Mouse (Mus musculus) thymus, adult 18-20 months (tissue): ENCODE measurements around the gene Arhgef1.

ENCODE experiments used
- DNase-seq, 2 experiments: peaks; one replicate each; pipeline ENCODE4 v3.0.0; 2022; ENCODE audit warnings: mixed read lengths in 2 of 2

Arhgef1 gene

DNA sequence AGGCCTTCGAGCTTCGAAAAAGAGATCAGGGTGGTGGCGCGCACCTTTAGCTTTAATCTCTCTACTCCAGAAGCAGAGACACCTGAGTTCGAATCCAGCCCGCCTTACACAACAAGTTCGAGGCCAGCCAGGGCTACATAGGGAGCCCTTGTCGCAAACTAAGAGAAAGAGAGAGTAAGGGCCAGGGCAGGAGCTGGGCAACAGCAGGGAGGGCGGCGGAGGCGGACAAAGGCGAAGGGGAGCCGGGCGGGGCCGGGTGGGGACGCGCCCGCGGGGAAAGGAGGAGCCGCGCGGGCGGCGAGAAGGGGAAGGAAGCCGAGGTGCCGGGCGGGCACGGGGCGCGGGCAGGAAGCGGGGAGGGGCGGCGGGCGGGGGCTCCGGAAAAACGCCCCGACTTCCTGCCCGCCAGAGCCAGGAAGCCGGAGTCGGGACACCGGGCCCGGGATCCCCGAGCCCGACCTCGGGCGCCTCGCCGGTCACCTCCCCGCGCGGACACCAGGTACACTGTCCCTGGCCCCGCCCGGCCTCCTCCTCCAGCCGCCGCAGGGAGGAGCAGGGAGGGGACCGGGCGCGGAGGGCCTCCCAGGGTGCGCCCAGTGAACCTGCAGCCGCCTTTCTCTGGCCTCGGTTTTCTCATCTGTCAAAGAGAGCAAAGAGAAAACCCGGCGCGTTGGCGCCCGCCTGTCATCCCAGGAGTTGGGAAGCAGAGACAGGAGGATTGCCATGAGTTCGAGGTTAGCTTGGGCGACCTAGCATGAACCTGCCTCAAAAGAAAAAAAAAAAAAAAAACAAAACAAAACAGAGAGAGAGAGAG is at the start of gene Arhgef1:
Gene Arhgef1 (plus strand): TSS at position 283 of the 814 bp plus-strand sequence.
- peak; percentile 68 to 73 for DNase-seq

DNA sequence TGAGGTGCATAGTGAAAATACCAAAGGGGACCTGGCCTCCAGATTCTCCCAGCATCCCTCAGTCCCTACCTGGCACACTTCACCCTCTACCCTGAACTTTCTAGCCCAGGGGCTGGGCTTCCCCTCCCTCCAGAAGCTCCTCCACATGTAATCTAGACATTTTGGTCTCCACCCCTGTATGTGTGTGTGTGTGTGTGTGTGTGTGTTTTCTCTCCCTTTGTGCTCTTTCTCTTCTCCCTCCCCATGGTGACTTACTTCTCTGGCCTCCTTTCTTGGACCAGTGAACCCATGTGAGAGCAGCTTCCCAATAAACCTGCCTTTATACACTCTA is 49.5 kb upstream of the Arhgef1 start:
- no peak for DNase-seq

DNA sequence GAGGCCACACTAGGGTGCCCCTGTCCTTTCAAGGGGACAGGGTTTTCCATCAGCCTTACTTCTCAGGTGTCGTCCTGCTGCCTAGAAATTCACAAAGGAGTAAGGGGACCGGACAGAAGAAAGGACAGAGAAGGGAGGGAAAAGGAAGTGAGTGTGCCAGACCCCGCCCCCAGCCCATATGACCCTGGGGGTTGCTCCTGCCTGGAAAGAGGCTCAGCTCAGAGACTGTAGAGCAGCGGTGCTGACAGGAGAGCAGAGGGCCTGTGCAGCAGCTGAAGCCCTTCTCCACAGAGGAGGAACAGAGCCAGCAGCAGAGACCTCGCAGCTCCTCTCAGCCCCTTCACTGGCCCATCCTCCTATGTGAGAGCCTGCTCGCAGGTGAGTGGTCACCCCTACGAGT is 49.0 kb upstream of the Arhgef1 start:
- DNase-seq, result no peak

DNA sequence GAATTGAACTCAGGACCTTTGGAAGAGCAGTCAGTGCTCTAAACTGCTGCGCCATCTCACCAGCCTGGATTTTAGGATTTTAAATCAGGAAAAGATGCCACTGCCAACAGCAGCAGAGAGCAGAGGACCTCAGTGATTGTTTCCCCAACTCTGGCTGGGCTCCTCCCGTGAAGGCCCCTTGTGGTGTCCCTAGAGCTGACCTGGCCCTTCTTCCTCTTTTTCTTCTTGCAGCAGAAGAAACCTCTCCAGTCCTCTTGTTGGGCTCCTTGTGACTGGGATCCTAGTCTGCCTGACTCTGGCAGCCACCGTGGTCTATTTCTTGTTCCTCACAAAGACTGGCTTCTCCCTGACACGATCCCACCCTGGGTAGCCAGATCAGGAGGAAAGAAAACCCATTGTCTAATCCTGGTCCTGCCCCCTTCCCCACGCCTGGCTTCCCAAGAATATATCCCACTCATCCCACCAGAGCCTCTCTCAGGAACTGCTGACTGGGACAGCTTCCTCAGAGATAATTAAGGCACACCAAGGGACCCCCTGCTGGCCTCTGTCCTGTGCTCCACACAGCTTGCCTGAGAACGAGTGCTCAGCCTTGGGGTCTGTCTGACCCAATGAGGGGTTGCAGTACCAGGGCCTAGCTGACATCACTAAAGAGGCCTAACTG is 46.1 kb upstream of the Arhgef1 start:
- DNase-seq, result no peak

DNA sequence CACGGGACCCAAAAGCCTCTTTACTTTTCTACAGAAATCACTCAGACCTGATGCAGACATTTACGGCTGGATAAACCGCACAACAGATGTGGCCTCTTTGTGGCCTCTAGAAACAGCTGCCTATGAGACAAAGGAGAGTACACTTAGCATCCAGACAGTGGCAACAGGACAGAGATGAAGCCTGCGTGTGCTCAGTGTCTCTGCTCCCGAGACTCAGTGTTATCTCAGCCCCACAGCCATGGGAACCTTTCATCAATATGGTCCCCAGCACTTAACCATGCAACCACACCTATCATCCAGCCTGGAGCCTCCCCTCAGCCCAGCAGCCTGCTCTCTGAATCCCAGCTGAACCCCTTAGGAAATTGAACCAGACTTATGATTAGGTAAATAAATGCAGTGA is 43.5 kb upstream of the Arhgef1 start:
- no peak for DNase-seq

DNA sequence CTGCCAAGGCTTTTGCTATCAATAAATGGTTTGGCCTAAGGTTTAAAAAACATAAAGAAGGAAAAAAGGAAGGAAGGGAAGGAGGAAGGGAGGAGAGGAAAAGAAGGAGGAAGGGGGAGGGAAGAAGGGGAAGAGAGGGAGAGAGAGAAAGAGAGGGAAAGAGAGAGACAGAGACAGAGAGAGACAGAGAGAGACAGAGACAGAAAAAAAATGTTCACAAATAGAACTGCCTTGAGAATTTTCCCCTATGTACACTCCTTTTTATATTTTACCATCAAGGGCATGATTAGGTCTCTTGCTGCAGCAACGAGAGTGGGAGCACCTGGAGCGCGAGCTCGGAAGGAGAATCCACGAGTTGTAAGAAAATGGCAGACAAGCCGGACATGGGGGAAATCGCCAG is 40.8 kb upstream of the Arhgef1 start, which contains the start of gene Gm9844:
Gene Gm9844 (plus strand): TSS at position 301 of the 400 bp plus-strand sequence.
- no peak for DNase-seq

DNA sequence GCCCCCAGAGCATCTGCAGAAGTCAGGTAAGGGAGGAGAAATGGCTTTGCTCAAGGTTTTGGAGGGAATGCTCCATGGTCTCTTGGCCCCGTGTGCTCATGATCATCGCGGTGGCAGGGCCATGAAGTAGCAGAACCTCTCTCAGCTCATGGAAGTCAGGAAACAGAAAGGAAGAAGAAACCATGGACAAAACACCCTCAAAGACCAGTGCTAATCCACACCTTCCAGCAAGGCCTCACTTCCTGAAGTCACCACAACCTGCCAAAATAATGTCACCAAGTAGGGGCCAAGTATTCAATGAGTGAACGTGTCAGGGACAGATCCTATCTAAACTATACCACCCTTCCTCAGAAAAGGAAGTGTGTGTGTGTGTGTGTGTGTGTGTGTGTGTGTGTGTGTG is 39.9 kb upstream of the Arhgef1 start:
- DNase-seq, result no peak

DNA sequence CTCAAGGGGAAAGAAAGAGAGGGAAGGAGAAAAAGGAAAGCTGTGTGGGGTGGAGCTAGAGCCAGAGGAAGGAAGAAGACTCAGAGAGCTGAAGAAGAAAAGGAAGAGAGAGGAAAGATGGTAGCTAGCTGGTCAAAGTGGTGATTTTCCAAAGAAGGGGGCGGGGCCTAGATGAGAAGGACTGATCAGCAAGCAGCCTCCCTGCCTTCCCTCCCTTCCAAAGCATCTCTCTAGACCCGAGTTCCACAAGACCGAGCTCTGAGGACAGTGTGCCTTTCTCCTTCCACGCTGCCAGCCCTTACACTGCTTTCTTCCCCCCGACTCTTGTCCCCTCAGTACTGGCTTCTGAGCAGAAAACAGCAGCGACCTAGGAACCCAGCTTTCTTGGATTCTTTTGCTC is 38.6 kb upstream of the Arhgef1 start:
- DNase-seq, result no peak

DNA sequence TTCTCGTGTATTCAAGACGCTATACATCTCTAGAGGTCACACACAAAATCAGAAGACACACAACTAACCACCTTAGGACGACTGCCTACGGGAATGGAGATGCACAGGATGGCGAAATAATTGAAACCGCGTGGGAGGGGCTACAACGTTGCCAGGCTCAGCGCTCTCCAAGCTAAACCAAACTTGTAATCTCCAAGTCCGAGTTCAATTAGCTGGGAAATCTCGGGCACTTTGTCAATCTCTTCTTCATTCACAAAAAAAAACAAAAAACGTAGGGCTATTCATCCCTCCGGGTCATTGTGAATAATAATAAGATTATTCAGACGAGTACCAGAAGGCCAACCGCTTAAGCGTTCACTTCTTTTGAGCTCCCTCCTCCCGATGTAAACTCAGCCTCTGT is 33.6 kb upstream of the Arhgef1 start:
- no peak for DNase-seq

DNA sequence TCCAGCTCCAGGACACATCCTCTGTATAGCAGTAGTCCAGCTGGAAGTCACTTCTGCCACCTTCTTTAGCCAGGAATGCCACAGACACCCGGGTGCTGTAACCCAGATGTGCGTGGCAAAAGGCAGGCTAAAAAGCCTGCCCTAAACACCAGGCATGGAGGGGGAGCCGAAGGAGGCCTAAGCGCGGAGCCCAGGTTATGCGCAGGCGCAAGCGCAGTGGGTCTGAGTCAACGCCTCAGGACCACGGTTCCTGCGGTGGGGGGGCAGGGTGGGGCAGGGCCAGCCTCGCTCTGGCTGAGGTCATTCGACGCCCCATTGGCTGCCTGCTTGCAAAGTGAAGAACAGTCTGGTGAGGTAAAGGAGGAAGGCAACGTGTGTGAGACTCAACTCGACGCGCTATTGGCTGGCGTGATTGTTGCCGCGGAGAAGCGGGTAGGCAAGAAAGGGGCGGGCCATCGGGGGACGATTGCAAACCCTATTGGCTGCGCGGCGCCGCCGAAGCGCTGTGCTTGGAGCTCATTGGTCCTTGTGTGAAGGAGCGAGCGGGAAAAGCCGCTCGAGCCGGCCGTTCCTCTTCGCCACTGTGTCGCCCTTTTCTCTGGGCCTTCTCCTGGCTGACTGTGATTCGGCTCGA is 33.1 kb upstream of the Arhgef1 start, which contains the start of the genes Lypd4 and Dmrtc2:
Gene Lypd4 (minus strand): TSS at position 410 of the 634 bp plus-strand sequence.
Gene Dmrtc2 (plus strand): TSS at position 526 of the 634 bp plus-strand sequence.
- no peak for DNase-seq

DNA sequence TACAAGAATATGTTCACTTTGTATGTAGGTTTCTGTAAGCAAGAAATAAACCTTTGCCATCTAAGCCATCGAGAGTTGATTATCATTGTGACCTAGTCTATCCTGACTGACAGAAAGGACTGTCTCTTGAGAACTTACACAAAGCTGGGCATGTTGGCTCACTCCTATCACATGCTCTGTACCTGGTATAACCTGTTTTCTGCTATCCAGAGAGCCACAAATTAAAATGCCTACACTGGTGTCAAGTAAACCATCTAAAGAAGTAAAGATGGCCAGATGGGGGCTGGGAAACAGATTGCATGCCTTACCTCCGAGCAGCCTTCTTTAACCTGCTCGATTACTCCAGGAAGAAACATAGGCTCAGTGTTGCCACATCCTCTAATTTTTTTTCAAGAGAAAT is 25.1 kb upstream of the Arhgef1 start:
- no peak for DNase-seq

DNA sequence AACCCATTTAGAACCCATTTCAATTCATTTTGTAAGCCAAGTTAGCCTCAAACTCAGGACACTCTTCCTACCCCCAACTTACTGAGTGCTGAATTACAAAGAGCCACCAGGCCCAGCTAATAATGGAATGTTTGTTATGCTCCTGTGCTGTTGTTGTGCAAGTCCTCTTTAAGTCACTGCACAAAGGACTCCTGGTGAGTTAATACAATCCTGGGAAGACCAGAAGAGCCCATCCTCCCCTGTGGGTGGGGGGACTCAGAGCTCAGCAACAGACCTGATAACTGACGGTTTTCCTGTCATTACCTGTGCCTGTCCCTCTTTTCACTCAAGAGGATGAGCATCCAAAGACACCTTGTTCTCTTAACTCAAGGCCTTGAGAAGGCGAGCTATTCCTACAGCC is 23.1 kb upstream of the Arhgef1 start:
- DNase-seq, result no peak

DNA sequence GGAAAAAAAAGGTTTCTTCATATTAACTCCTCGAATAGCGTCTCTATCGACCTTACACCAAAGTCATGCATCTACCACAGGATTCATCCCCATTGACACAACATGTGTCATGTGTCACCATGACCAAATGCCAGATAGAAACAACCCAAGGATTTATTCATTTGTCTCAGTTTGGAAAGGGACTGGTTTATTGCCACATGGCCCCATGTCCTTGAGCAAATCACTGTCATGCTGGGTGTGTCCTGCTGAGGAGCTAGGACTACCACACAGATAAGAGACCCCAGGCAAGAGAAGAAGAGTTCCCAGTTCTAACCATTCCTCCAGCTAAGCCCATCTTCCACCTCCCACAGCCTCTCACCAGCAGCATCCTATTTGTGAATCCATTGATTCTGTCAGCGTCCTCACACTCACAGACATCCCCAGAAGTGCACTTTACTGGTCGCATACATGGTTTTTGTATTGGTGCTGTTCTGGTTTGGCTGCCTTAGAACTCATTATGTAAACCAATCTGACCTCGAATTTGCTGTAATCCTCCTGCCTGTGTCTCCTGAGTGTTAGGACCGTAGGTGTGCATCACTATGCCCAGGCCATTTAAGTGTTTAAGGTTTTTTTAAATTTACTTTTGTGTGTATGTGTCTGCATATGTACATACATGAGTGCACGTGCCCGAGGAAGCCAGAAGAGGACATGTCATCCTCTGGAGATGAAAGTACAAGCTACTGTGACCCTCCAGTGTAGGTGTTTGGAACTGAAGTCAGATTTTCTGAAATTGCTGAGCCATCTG is 20.1 kb upstream of the Arhgef1 start:
- no peak for DNase-seq

DNA sequence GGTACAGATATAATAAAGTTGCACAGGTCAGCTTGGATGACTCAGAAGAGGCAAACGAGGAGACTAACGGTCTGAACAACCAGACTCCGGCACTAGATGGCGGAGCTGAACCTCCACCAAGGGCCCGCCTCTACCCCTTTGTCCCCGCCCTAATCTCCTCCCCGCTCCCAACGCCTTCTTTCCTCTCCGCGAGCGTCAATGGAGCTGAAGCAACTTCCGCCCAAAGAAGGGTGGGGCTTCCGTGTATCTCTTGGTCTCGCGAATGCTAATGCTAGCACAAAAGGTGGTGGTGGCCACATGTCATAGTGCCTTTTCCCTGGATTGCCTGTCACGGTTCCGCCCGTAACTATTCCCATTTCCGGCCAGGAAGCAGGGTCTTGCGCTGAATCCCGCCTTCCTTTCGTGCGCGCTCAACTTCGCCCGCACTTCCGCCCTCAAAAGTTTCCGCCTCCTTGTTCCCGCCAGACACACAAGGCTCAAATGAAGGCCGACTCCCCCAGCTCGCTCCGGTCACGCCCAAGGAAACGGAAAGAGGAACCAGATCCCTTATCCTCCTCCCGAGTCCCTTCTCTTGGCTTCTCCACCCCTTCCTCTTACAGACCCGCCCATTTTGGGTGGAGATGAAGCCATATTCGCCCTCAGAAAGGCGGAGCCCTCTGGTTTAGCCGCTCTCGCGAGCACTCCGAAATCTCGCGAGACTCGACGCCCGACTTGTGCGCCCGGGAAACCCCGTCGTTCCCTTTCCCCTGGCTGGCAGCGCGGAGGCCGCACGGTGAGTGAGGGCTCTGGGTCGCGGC is 18.6 kb upstream of the Arhgef1 start, which contains the start of gene Rps19:
Gene Rps19 (plus strand): TSS at position 476 of the 797 bp plus-strand sequence.
- peak; percentile 92 to 98 for DNase-seq

DNA sequence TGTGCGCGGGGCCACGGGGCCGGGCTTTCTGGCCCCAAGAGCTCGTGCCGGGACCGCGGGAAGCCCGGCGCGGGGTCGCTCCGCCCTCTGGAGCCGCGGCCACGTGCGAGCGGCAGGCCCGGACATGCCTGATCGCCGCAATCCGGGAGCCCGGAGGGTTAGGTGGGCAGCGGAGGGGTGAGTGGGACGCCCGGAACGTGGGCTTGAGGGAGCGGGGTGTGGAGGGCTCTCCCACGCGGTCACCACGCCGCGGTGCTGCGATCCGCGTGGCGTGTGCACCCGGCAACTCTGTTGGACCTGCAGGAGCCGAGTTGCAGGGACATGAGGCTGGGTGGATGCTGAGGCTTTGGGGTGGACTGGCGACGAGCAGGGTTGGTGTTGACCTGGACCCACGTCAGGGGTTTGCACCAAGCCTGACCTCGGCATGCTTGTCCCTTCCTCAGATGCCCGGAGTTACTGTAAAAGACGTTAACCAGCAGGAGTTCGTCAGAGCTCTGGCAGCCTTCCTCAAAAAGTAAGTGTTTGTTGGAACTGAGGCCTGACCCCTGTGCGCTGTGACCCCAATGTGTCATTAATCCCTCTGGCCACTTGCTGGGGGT is 17.9 kb upstream of the Arhgef1 start:
- no peak for DNase-seq

DNA sequence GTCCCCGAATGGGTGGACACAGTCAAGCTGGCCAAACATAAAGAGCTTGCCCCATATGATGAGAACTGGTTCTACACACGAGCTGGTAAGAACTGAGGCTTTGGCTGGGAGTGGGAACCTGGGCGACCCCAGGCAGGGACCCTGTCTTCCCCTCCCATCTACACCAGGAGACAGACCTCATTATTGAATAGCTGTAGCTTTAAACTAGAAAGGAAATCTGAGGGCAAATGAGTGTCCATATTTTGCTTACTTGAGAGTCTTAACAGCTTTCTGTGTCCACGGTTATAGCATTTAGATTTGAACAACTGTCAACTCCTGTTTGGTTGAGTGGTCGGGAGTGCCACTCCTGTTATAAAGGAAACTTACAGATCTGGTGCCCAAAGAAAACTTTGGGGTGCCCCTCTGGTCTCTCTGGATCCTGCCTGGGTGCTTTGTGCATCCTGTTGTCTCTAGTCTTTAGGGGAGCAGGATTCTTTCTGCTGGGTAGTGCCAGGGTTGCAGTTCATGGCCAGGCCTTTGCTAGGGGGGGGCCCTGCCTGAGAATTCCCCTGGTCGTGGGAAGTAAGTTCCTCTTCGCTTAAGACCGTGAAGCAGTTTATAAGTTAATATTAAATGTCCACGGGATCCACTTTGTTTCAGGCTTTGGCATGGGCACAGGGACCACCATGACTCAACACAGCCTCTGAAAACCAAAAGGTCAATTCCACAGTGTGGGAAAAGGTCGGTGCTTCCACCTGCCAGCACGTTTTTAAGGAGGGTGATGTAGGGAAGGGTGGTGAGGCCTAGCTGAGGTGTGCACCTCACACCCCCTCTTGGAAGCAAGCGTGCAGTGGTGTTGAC is 17.0 kb upstream of the Arhgef1 start:
- no peak for DNase-seq

DNA sequence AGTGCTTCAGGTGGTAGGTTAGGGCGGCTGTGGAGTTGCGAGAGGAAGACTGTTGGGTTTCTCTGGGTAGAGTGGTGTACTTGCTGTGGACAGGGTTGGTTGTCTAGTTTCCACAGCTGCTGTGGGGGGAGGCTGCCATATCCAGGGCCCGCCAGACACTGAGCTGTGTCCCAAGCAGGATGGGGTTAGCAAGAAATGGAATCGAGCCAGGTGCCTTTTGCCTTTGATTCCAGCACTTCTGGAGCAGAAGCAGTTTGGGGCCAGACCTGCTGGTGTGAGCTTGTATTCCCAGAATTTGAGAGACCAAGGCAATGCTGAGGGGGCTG is 16.4 kb upstream of the Arhgef1 start:
- DNase-seq, result no peak

DNA sequence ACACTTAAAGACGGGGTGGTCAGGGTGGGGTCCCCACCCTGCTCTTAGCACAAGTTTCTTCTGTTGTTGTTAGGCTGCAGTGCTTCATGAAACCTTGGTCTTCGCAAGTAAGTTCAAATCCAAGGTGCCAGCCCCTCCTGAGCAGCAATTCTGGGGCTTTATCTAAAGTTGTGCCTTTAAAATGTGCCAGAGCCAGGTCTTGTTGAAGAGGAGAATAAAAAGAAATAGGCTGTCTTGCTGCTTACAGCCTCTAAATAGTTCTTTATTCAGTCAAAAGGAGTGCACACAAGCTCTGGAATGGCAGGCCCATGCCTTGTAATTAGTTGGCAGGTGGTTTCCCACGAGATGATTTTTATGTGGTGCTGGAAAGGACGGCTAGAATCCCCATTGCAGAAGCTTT is 15.6 kb upstream of the Arhgef1 start:
- DNase-seq, result no peak

DNA sequence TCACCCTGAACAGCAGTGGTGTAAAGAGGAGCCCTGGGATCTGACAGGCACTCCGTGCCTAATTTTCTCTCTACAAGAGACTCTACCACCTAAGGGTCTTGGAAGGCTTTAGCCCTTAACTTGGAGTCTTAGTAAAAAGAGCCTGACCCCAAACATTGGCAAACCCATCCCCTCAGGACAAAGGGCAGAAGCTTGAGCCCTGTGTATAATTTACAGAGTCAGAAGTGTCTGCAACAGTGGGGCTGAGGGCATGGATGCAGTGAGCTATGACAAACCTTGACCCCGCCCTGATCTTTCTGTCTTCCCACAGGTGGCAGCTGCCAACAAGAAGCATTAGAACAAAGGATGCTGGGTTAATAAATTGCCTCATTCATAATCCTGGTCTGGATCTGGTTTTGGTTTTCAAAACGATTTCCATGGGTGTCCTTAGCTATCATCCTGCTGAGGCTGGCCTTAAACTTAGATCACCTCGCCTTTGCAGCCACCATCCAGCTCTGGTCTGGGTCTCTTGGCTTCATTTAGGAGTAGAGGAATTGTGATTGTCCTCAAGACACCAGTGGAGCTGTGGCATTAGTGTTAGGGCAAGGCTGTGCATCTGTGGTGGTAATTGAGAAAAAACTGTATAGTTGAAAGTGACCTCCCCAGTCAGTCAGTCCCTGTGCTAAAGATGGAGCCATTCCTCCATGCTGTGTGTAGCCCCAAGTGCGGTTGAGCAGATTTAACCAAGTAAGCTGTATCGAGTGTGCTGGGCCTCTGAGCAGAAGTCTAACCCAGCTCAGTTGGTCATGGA is 13.1 kb upstream of the Arhgef1 start:
- DNase-seq, result no peak
